Mouse (Mus musculus): Measurements from ENCODE around the gene Arhgef11. TPM values are rescaled to one million over a fixed set of nuclear protein-coding genes. Genes with fewer than 3 reads are reported as not detected.

Gene Arhgef11
- polyA plus RNA-seq, 1 experiment from 2014 or later = 7.5 TPM

DNA sequence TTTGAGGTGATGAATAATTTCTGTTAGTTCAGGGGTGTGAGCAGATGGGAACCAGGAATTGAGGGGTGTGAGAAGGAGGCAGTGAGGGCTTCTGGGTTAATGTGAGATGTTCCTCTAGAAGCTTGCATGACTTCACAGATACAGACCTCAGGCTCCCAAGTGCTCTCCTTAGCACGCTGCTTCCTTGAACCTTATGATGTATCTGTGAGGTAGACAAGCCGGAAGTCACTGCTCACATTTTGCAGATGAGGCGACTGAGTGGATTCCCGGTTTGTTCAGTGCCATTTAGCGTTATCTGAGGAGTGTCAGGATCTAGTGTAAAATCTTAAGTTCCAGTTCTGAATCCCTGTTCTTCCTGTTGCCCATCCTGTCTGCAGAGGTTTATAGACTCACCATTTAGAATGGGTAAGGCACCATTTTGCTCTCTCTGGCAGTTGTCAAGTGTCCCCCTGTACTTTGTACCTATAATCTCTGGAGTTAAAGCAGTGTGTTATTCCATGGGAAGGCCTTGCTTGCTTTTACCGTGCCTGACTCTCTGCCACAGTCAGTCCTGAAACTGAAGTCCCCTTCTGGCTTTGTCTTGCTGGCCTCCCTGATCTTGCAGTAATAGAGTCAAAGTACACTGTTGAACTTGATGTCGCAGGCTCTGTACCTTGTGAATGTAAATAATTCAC lies 3.0 kb downstream of the Arhgef11 start:
- Histone ChIP-seq H3K4me1 (replicated peaks) (peaks cover 37% of the 10 kb centered on the region), H3K9ac (peak overlapping the region; percentile 33; the same call in 1 of the 2 replicates), H3K36me3 (no peaks in the 10 kb centered on the region), H3K27me3 (no peaks in the 10 kb centered on the region), H3K4me2 (peak overlapping the region; percentile 90), H3K27ac (no peak overlapping the region), H3K9me3 (replicated peaks) (no peaks in the 10 kb centered on the region), H3K4me3 (peak overlapping the region; percentile 89)
- no peak for ATAC-seq (replicated peaks; ENCODE audit: insufficient number of reproducible peaks, insufficient read depth, low FRiP score, low read depth)
- WGBS = 43% methylated on average over 7 of the region's 7 CpGs

DNA sequence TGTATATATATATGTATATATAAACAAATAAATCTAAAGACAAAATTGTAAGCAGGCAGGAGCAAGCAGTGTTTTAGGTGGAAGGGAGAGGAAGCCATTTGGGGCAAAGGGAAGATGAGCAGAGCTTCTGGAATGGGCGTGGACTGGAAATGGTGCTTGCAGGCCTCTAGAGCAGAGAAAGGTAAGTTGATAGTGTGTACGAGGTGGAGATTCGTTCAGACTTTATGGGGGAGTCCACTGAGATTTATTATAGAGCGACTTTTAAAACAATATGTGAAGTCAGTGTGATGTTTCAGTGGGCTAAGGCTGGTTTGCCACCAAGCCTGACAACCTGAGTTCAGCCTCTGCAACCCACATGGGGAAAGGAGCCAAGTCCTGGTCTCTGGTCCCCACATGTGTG lies 7.5 kb downstream of the Arhgef11 start:
- no peaks in the 10 kb centered on the region for H3K27me3 ChIP-seq
- H3K4me3 ChIP-seq = no peak overlapping the region
- H3K9ac ChIP-seq = no peak overlapping the region
- H3K4me1 ChIP-seq (replicated peaks) = peaks cover 16% of the 10 kb centered on the region
- 88% methylated on average over 4 of the region's 4 CpGs for WGBS
- H3K9me3 ChIP-seq (replicated peaks) = no peaks in the 10 kb centered on the region
- no peaks in the 10 kb centered on the region for H3K36me3 ChIP-seq
- no peak for ATAC-seq (replicated peaks; ENCODE audit: insufficient number of reproducible peaks, insufficient read depth, low FRiP score, low read depth)
- H3K27ac ChIP-seq = no peak overlapping the region
- H3K4me2 ChIP-seq = no peak overlapping the region

GRCm38 (mm10) chr3:87630899-87631298 lies 13.5 kb downstream of the Arhgef11 start:
- Histone ChIP-seq H3K27ac (peak overlapping the region; percentile 63), H3K4me2 (peak overlapping the region; percentile 31; the same call in 1 of the 2 replicates), H3K4me3 (no peak overlapping the region), H3K9ac (no peak overlapping the region), H3K27me3 (no peaks in the 10 kb centered on the region), H3K9me3 (replicated peaks) (no peaks in the 10 kb centered on the region), H3K4me1 (replicated peaks) (peaks cover 11% of the 10 kb centered on the region), H3K36me3 (no peaks in the 10 kb centered on the region)
- peak; percentile 60; the same call in 1 of the 2 replicates for ATAC-seq (replicated peaks; ENCODE audit: insufficient number of reproducible peaks, insufficient read depth, low FRiP score, low read depth)
- WGBS = 55% methylated on average over 9 of the region's 9 CpGs

- 76% methylated on average over 4 of the region's 4 CpGs for WGBS
- H3K27me3 ChIP-seq = no peaks in the 10 kb centered on the region
- no peak overlapping the region for H3K4me3 ChIP-seq
- no peaks in the 10 kb centered on the region for H3K9me3 ChIP-seq (replicated peaks)
- H3K9ac ChIP-seq = no peak overlapping the region
- H3K36me3 ChIP-seq = no peaks in the 10 kb centered on the region
- no peak for ATAC-seq (replicated peaks; ENCODE audit: insufficient number of reproducible peaks, insufficient read depth, low FRiP score, low read depth)
- no peak overlapping the region for H3K4me2 ChIP-seq
- H3K4me1 ChIP-seq (replicated peaks) = peaks cover 11% of the 10 kb centered on the region
- H3K27ac ChIP-seq = peak overlapping the region; percentile 63
Measured at GRCm38 (mm10) chr3:87631408-87631807, 14.0 kb downstream of the Arhgef11 start.

DNA sequence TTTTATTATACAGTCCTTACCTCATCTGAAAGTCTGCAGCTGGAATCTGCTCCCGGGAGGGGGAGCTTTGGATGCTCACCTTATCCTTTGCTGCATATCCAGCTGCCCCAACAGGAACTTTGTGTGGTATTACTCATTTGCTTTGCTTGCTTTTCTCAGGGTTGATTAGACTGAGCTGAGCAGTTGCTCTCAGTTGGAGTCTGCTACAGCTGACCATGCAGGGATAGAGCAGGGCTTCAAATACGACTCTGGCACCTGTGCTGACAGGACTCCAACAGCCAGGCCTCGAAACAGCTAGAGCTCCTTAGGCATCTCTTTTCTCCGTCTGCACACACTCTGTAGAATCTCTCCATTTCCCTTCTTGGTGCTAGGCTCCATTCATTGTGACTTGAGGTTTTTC lies 18.2 kb downstream of the Arhgef11 start:
- Histone ChIP-seq H3K4me2 (no peak overlapping the region), H3K36me3 (no peaks in the 10 kb centered on the region), H3K27me3 (no peaks in the 10 kb centered on the region), H3K27ac (no peak overlapping the region), H3K9me3 (replicated peaks) (no peaks in the 10 kb centered on the region), H3K4me1 (replicated peaks) (peaks cover 11% of the 10 kb centered on the region), H3K9ac (no peak overlapping the region), H3K4me3 (no peak overlapping the region)
- 57% methylated on average over 4 of the region's 4 CpGs for WGBS
- ATAC-seq (replicated peaks; ENCODE audit: insufficient number of reproducible peaks, insufficient read depth, low FRiP score, low read depth) = no peak

- no peak for ATAC-seq (replicated peaks; ENCODE audit: insufficient number of reproducible peaks, insufficient read depth, low FRiP score, low read depth)
- no peak overlapping the region for H3K4me3 ChIP-seq
- no peaks in the 10 kb centered on the region for H3K27me3 ChIP-seq
- no peaks in the 10 kb centered on the region for H3K36me3 ChIP-seq
- no peak overlapping the region for H3K9ac ChIP-seq
- no peak overlapping the region for H3K27ac ChIP-seq
- no peaks in the 10 kb centered on the region for H3K9me3 ChIP-seq (replicated peaks)
- WGBS = 78% methylated on average over 1 of the region's 1 CpGs
- no peak overlapping the region for H3K4me2 ChIP-seq
- no peaks in the 10 kb centered on the region for H3K4me1 ChIP-seq (replicated peaks)
Measured at GRCm38 (mm10) chr3:87643453-87643852, 26.1 kb downstream of the Arhgef11 start.

- no peaks in the 10 kb centered on the region for H3K4me1 ChIP-seq (replicated peaks)
- H3K36me3 ChIP-seq = no peaks in the 10 kb centered on the region
- H3K27ac ChIP-seq = no peak overlapping the region
- WGBS = 95% methylated on average over 1 of the region's 1 CpGs
- H3K9me3 ChIP-seq (replicated peaks) = no peaks in the 10 kb centered on the region
- H3K4me3 ChIP-seq = no peak overlapping the region
- no peak overlapping the region for H3K9ac ChIP-seq
- no peak overlapping the region for H3K4me2 ChIP-seq
- ATAC-seq (replicated peaks; ENCODE audit: insufficient number of reproducible peaks, insufficient read depth, low FRiP score, low read depth) = no peak
- no peaks in the 10 kb centered on the region for H3K27me3 ChIP-seq
Measured at GRCm38 (mm10) chr3:87646174-87646573, 28.8 kb downstream of the Arhgef11 start.

- H3K4me1 ChIP-seq (replicated peaks) = no peaks in the 10 kb centered on the region
- H3K27ac ChIP-seq = no peak overlapping the region
- WGBS = 83% methylated on average over 3 of the region's 3 CpGs
- H3K4me2 ChIP-seq = no peak overlapping the region
- H3K27me3 ChIP-seq = no peaks in the 10 kb centered on the region
- no peaks in the 10 kb centered on the region for H3K36me3 ChIP-seq
- ATAC-seq (replicated peaks; ENCODE audit: insufficient number of reproducible peaks, insufficient read depth, low FRiP score, low read depth) = no peak
- no peaks in the 10 kb centered on the region for H3K9me3 ChIP-seq (replicated peaks)
- H3K4me3 ChIP-seq = no peak overlapping the region
- no peak overlapping the region for H3K9ac ChIP-seq
Measured at GRCm38 (mm10) chr3:87649063-87649462, 31.7 kb downstream of the Arhgef11 start.

DNA sequence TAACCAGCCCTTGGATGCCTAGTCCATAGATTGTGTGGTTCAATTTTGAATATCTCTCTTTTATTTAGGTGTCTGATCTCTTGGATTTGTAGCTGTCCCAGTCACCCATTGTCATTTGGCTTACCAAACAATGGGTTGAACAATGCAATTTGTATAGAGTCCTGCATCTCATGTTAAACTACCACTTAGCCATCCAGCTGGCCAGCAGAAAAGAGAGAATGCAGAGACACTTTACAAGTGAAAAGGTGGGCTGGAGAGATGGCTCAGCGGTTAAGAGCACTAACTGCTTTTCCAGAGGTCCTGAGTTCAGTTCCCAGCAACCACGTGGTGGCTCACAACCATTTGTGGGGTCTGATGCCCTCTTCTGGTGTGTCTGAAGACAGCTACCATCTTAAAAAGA lies 41.0 kb downstream of the Arhgef11 start:
- H3K4me2 ChIP-seq = no peak overlapping the region
- 76% methylated on average over 2 of the region's 2 CpGs for WGBS
- no peaks in the 10 kb centered on the region for H3K4me1 ChIP-seq (replicated peaks)
- H3K27ac ChIP-seq = no peak overlapping the region
- no peak for ATAC-seq (replicated peaks; ENCODE audit: insufficient number of reproducible peaks, insufficient read depth, low FRiP score, low read depth)
- no peak overlapping the region for H3K4me3 ChIP-seq
- no peaks in the 10 kb centered on the region for H3K27me3 ChIP-seq
- H3K9ac ChIP-seq = no peak overlapping the region
- H3K36me3 ChIP-seq = 0 out of 2 replicates have a peak, but pooled peaks cover 1% of the 10 kb centered on the region
- H3K9me3 ChIP-seq (replicated peaks) = no peaks in the 10 kb centered on the region

- Histone ChIP-seq H3K9ac (no peak overlapping the region), H3K27me3 (no peaks in the 10 kb centered on the region), H3K27ac (no peak overlapping the region), H3K4me1 (replicated peaks) (no peaks in the 10 kb centered on the region), H3K36me3 (0 out of 2 replicates have a peak, but pooled peaks cover 3% of the 10 kb centered on the region), H3K9me3 (replicated peaks) (no peaks in the 10 kb centered on the region), H3K4me3 (no peak overlapping the region), H3K4me2 (no peak overlapping the region)
- ATAC-seq (replicated peaks; ENCODE audit: insufficient number of reproducible peaks, insufficient read depth, low FRiP score, low read depth) = no peak
- WGBS = 73% methylated on average over 9 of the region's 9 CpGs
Measured at GRCm38 (mm10) chr3:87659692-87660429, 42.5 kb downstream of the Arhgef11 start.

GRCm38 (mm10) chr3:87660479-87660878 lies 43.1 kb downstream of the Arhgef11 start:
- Histone ChIP-seq H3K36me3 (0 out of 2 replicates have a peak, but pooled peaks cover 3% of the 10 kb centered on the region), H3K9me3 (replicated peaks) (no peaks in the 10 kb centered on the region), H3K27me3 (no peaks in the 10 kb centered on the region), H3K4me3 (no peak overlapping the region), H3K9ac (no peak overlapping the region), H3K27ac (no peak overlapping the region), H3K4me1 (replicated peaks) (no peaks in the 10 kb centered on the region), H3K4me2 (no peak overlapping the region)
- ATAC-seq (replicated peaks; ENCODE audit: insufficient number of reproducible peaks, insufficient read depth, low FRiP score, low read depth) = no peak
- WGBS = 85% methylated on average over 4 of the region's 4 CpGs

Data from heart, embryonic 15.5 days (tissue).